In the genomic region with DNA sequence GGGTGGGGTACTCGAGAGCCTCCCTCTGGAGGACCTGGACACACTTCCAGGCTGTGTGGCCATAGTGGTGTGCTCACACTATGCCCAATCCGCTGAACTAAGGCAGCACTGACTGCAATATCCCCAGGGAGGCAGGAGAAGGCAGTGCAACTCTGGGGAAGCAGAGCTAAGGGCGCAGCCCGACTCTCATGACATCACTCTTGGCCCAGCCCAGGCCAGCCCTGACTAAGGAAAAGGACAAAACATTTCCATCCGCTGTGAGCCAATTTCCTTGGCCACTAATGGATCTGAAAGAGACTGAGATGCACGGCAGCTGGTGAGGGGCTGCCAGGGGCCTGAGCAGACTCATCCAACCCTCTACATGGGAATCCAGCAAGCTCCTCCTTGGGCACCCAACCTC, we compare ENCODE assay signal across 9 mouse cellular contexts. TPM values are rescaled to one million over a fixed set of nuclear protein-coding genes. Genes with fewer than 3 reads are reported as not detected.
DNase-seq lines count a peak whose midpoint lies in the region; ATAC-seq and TF ChIP-seq lines count a peak whose summit lies in the region.
"Had no signal": no experiment of that assay in that cellular context is flagged by ENCODE, and none has a peak within 500 bp of the region (broad histone marks: within the 10 kb centered on the region; RNA-seq: fewer than 3 reads in every experiment).

No protein-coding gene starts in this region.

- TF ChIP-seq CTCF in hindbrain, postnatal 0 days (IDR thresholded peaks at IDR 0.05; ENCODE audit: low read depth), result peak; percentile 45

- DNase-seq in hindbrain, postnatal 0 days (ENCODE audit: low spot score), result peak; percentile 61
- DNase-seq in adrenal gland, postnatal 10 days, result peak; percentile 79
- peak; percentile 81 to 89 for DNase-seq in lung, adult 18-20 months
- DNase-seq in embryo, embryonic 10 days (ENCODE audit: low spot score), result no peak
- no peak for DNase-seq in thymus, postnatal 36 days
- DNase-seq in B cell, adult 2 months, result no peak

- H3K4me3 ChIP-seq in hindbrain, postnatal 0 days (ENCODE audit: low read length), result no peak overlapping the region
- no peak overlapping the region for H3K4me3 ChIP-seq in hindbrain, embryonic 12.5 days
- no peak overlapping the region for H3K4me3 ChIP-seq in heart, embryonic 13.5 days
- H3K4me3 ChIP-seq: neural tube, embryonic 13.5 days had no signal

- H3K4me1 ChIP-seq in hindbrain, postnatal 0 days (ENCODE audit: insufficient read depth, low read length), result peaks cover 3% of the 10 kb centered on the region; the same call in 1 of the 2 replicates
- H3K4me1 ChIP-seq in hindbrain, embryonic 12.5 days, result peaks cover 8% of the 10 kb centered on the region; the same call in 1 of the 2 replicates
- peaks cover 49% of the 10 kb centered on the region for H3K4me1 ChIP-seq in heart, embryonic 13.5 days

- no peak overlapping the region for H3K9ac ChIP-seq in hindbrain, postnatal 0 days (replicated peaks; ENCODE audit: low read length)
- H3K9ac ChIP-seq in hindbrain, embryonic 12.5 days, result no peak overlapping the region
- H3K9ac ChIP-seq in heart, embryonic 13.5 days, result peak overlapping the region; percentile 37; the same call in 1 of the 2 replicates
- H3K9ac ChIP-seq: neural tube, embryonic 13.5 days had no signal

- no peaks in the 10 kb centered on the region for H3K27me3 ChIP-seq in hindbrain, postnatal 0 days (ENCODE audit: insufficient read depth, low read length)
- no peaks in the 10 kb centered on the region for H3K27me3 ChIP-seq in hindbrain, embryonic 12.5 days
- no peaks in the 10 kb centered on the region for H3K27me3 ChIP-seq in heart, embryonic 13.5 days (replicated peaks)
- H3K27me3 ChIP-seq: neural tube, embryonic 13.5 days had no signal

- no peaks in the 10 kb centered on the region for H3K9me3 ChIP-seq in hindbrain, postnatal 0 days (ENCODE audit: low read length)
- no peaks in the 10 kb centered on the region for H3K9me3 ChIP-seq in hindbrain, embryonic 12.5 days (replicated peaks)
- no peaks in the 10 kb centered on the region for H3K9me3 ChIP-seq in heart, embryonic 13.5 days
- H3K9me3 ChIP-seq: neural tube, embryonic 13.5 days had no signal

- H3K36me3 ChIP-seq in hindbrain, postnatal 0 days (ENCODE audit: insufficient read depth, low read length), result peaks cover 30% of the 10 kb centered on the region; the same call in 1 of the 2 replicates
- peaks cover 45% of the 10 kb centered on the region for H3K36me3 ChIP-seq in hindbrain, embryonic 12.5 days
- H3K36me3 ChIP-seq in heart, embryonic 13.5 days, result peaks cover 58% of the 10 kb centered on the region

- H3K27ac ChIP-seq in hindbrain, postnatal 0 days, result no peak overlapping the region
- H3K27ac ChIP-seq in hindbrain, embryonic 12.5 days, result no peak overlapping the region
- H3K27ac ChIP-seq in heart, embryonic 13.5 days (replicated peaks), result peak overlapping the region; percentile 45; the same call in 1 of the 2 replicates
- H3K27ac ChIP-seq: neural tube, embryonic 13.5 days had no signal

- H3K4me2 ChIP-seq in hindbrain, postnatal 0 days (ENCODE audit: low read depth, low read length), result no peak overlapping the region
- no peak overlapping the region for H3K4me2 ChIP-seq in hindbrain, embryonic 12.5 days (replicated peaks)
- no peak overlapping the region for H3K4me2 ChIP-seq in heart, embryonic 13.5 days
- H3K4me2 ChIP-seq: neural tube, embryonic 13.5 days had no signal

- peak; percentile 65 for ATAC-seq in hindbrain, postnatal 0 days
- ATAC-seq in hindbrain, embryonic 12.5 days (ENCODE audit: low FRiP score), result no peak
- no peak for ATAC-seq in heart, embryonic 13.5 days (ENCODE audit: extremely low read depth, insufficient number of reproducible peaks, low FRiP score, low TSS enrichment)

- 75% methylated on average over 6 of the region's 6 CpGs for WGBS in hindbrain, postnatal 0 days
- 89% methylated on average over 6 of the region's 6 CpGs for WGBS in hindbrain, embryonic 12.5 days
- 67% methylated on average over 6 of the region's 6 CpGs for WGBS in heart, embryonic 13.5 days

RNA-seq across cellular contexts. Expression of a gene that starts 25.7 kb away (rescaled TPM):
- 72.4 and 113 TPM in 2 replicates for total RNA-seq in hindbrain, postnatal 0 days (2014; rRNA removed)
- polyA plus RNA-seq in hindbrain, postnatal 0 days (2015; fragmentation: Nextera tagmentation; extraction: Ambion mirVana), result 26.6 and 31.6 TPM in 2 replicates
- polyA plus RNA-seq in hindbrain, embryonic 12.5 days (2016; fragmentation: Nextera tagmentation; extraction: Ambion mirVana), result 46.2 and 52.0 TPM in 2 replicates
- total RNA-seq in adrenal gland, postnatal 10 days (2021), result 10 to 100 TPM; 51.4 to 56.6 TPM
- 65.8 and 72.7 TPM in 2 replicates for polyA plus RNA-seq in heart, embryonic 13.5 days (2015; fragmentation: Nextera tagmentation; extraction: Ambion mirVana)

RNA-seq across cellular contexts. Expression of a gene that starts 31.3 kb away (rescaled TPM):
- 4.0 and 5.4 TPM in 2 replicates for total RNA-seq in hindbrain, postnatal 0 days (2014; rRNA removed)
- polyA plus RNA-seq in hindbrain, postnatal 0 days (2015; fragmentation: Nextera tagmentation; extraction: Ambion mirVana), result 1.7 and 2.0 TPM in 2 replicates
- 1.4 and 1.5 TPM in 2 replicates for polyA plus RNA-seq in hindbrain, embryonic 12.5 days (2016; fragmentation: Nextera tagmentation; extraction: Ambion mirVana)
- 10 to 100 TPM in 1 of 2 experiments, 1 to 10 TPM in 1; 3.6 to 10.8 TPM for total RNA-seq in adrenal gland, postnatal 10 days (2021)
- 1.7 and 2.0 TPM in 2 replicates for polyA plus RNA-seq in heart, embryonic 13.5 days (2015; fragmentation: Nextera tagmentation; extraction: Ambion mirVana)

RNA-seq across cellular contexts. Expression of a gene that starts 49.5 kb away (rescaled TPM):
- total RNA-seq in hindbrain, postnatal 0 days (2014; rRNA removed), result 24.3 and 28.8 TPM in 2 replicates
- 15.2 and 15.7 TPM in 2 replicates for polyA plus RNA-seq in hindbrain, postnatal 0 days (2015; fragmentation: Nextera tagmentation; extraction: Ambion mirVana)
- polyA plus RNA-seq in hindbrain, embryonic 12.5 days (2016; fragmentation: Nextera tagmentation; extraction: Ambion mirVana), result 36.5 and 38.9 TPM in 2 replicates
- total RNA-seq in adrenal gland, postnatal 10 days (2021), result 10 to 100 TPM; 27.0 to 27.5 TPM
- polyA plus RNA-seq in heart, embryonic 13.5 days (2015; fragmentation: Nextera tagmentation; extraction: Ambion mirVana), result 12.2 and 12.7 TPM in 2 replicates

Comparison
In these comparisons a context has a peak if more than half of its experiments do, and no peak if none do; other contexts are left out.
1. DNase-seq: peak in hindbrain, postnatal 0 days (single experiment), adrenal gland, postnatal 10 days (single experiment) and lung, adult 18-20 months (2 of 2); none in embryo, embryonic 10 days (single experiment), thymus, postnatal 36 days (0 of 2) and B cell, adult 2 months (0 of 2).